Mouse (Mus musculus) mouse trophoblast stem cell (cell line): ENCODE results near the gene Camk2d.

ENCODE experiments used
- in situ Hi-C, 2 experiments: fragments of 300-500 bp; cut with MseI, MboI; formaldehyde crosslinking; loops; 2 replicates in 1 of 2; 3 replicates in 1 of 2; pipeline ENCODE4 v1.15.1; 2025

Camk2d gene

GRCm38 (mm10) chr3:126609795-126610451, 13.8 kb downstream of the Camk2d start:
- in situ Hi-C loops, result no loop called here

GRCm38 (mm10) chr3:126611624-126612023, 15.5 kb downstream of the Camk2d start:
- in situ Hi-C loops, result no loop called here

GRCm38 (mm10) chr3:126612748-126613509, 16.8 kb downstream of the Camk2d start:
- in situ Hi-C loops, result no loop called here

GRCm38 (mm10) chr3:126613510-126614128, 17.5 kb downstream of the Camk2d start:
- in situ Hi-C loops, result no loop called here

GRCm38 (mm10) chr3:126615306-126615705, 19.2 kb downstream of the Camk2d start:
- in situ Hi-C loops, result no loop called here

GRCm38 (mm10) chr3:126620152-126620551, 24.1 kb downstream of the Camk2d start:
- in situ Hi-C loops, result no loop called here

- in situ Hi-C loops, result no loop called here
Measured at GRCm38 (mm10) chr3:126622509-126622908, 26.4 kb downstream of the Camk2d start.

GRCm38 (mm10) chr3:126624994-126625763, 29.1 kb downstream of the Camk2d start:
- in situ Hi-C loops, result no loop called here

GRCm38 (mm10) chr3:126625764-126626040, 29.6 kb downstream of the Camk2d start:
- in situ Hi-C loops, result no loop called here

GRCm38 (mm10) chr3:126627968-126628367, 31.9 kb downstream of the Camk2d start:
- in situ Hi-C loops, result no loop called here

GRCm38 (mm10) chr3:126628380-126628779, 32.3 kb downstream of the Camk2d start:
- in situ Hi-C loops, result no loop called here

GRCm38 (mm10) chr3:126629040-126629439, 32.9 kb downstream of the Camk2d start:
- in situ Hi-C loops, result no loop called here

- in situ Hi-C loops, result no loop called here
Measured at GRCm38 (mm10) chr3:126630111-126630869, 34.2 kb downstream of the Camk2d start.

- in situ Hi-C loops, result no loop called here
Measured at GRCm38 (mm10) chr3:126631583-126631982, 35.5 kb downstream of the Camk2d start.

GRCm38 (mm10) chr3:126632580-126632979, 36.5 kb downstream of the Camk2d start:
- in situ Hi-C loops, result no loop called here

GRCm38 (mm10) chr3:126634171-126634570, 38.1 kb downstream of the Camk2d start:
- in situ Hi-C loops, result no loop called here

GRCm38 (mm10) chr3:126638259-126638658, 42.2 kb downstream of the Camk2d start:
- in situ Hi-C loops, result no loop called here

- in situ Hi-C loops, result no loop called here
Measured at GRCm38 (mm10) chr3:126639098-126639513, 43.0 kb downstream of the Camk2d start.

GRCm38 (mm10) chr3:126640443-126641251, 44.5 kb downstream of the Camk2d start:
- in situ Hi-C loops, result no loop called here

GRCm38 (mm10) chr3:126641451-126641850, 45.3 kb downstream of the Camk2d start:
- in situ Hi-C loops, result no loop called here
